Mouse (Mus musculus): ENCODE results near the gene Hoxb7.
A peak's percentile ranks its signal among the peaks of the same experiment; 100 is the strongest.

Gene Hoxb7

GRCm38 (mm10) chr11:96284774-96285734 lies 1.4 kb upstream of the Hoxb7 start:
- DNase-seq (ENCODE audit: low read depth, low spot score), result no peak

GRCm38 (mm10) chr11:96286739-96287385 lies 439 bp downstream of the Hoxb7 start:
- no peak for DNase-seq (ENCODE audit: low read depth, low spot score)

DNA sequence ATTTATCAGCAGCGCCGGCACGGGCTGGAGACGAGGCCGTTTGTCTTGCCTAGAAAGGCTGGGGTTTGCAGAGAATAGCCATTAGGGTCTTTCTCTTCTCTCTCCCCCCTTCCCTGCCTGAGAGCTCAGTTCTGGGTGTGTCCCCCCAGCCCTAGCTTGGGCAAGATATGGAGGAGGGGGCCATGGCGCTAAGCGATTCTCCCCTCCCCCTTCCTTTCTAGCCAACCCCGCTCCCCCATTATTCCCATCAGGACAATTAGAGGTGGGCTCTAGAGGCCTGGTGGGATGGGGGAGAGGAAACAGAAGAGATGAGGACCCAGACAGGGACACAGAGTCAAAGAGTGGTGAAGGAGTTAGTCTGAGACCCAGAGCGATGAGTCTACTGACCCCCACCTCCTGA lies 988 bp downstream of the Hoxb7 start:
- DNase-seq (ENCODE audit: low read depth, low spot score), result no peak

- no peak for DNase-seq (ENCODE audit: low read depth, low spot score)
Measured at GRCm38 (mm10) chr11:96288455-96289221, 2.2 kb downstream of the Hoxb7 start.

GRCm38 (mm10) chr11:96289293-96289692 lies 2.9 kb downstream of the Hoxb7 start:
- no peak for DNase-seq (ENCODE audit: low read depth, low spot score)

DNA sequence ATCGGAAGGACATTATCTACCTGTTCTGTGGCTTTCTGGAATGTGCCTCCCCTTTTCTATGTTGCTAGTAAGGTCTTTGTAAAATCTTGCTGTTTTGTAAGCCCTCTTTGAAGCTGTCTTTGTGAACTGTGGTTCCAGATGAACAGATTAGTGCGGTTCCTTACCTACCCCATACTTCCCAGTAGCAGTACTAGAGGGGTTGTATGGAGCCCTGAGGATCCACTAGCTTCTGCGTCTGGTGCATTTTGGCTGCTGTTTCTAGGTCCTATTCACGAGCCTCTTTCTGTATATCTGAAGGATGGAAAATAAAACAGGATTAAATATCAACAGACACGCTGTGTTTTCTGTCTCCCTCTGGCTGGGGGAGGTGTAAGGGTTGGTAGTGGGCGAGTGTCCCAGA lies 3.4 kb downstream of the Hoxb7 start:
- DNase-seq (ENCODE audit: low read depth, low spot score), result no peak

- DNase-seq (ENCODE audit: low read depth, low spot score), result no peak
Measured at GRCm38 (mm10) chr11:96290705-96291355, 4.4 kb downstream of the Hoxb7 start.

DNA sequence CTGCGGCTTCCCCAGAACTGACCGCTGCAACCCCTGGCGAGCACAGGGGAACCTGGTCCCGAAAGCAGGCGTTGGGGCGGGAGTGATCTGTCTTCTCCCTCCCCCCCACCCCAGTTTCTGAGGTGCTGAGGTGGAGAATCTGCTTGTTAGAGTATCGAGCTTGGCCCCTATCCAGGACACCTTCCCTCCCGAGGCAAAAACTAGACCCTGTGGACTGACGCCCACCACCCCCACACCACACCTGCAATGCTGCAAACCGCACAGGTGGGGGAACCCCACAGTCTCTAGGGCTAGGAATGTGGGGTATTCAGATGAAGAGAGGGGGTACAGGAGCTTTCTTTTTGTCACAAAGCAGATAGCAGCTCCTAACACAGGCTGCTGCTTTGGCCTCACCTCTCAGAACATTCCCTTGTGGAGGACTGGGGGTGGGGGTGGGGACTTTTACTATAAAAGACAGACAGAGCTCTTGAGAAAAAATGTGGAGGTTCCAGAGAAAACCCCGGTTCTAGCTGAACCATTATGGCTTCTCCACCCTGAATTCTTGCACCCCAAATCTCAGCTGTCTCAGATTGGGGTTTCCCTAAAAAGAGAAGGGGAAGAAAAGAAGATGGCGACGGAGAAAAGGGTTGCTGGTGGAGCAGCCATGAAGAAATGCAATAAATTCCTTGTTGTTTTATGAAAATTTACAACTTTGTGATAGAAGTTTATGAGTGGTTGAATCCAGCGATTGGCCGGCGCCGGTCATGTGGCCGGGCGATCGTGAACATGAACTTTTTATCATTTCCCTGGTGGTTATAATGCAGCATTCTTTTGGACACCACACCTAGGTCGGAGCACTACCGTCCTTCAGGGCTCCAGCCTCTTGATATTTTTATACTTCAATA lies 5.5 kb downstream of the Hoxb7 start, which contains the start of gene Hoxb6:
Gene Hoxb6 (plus strand): TSS at position 796 of the 884 bp plus-strand sequence.
- DNase-seq (ENCODE audit: low read depth, low spot score), result peak; percentile 44

- no peak for DNase-seq (ENCODE audit: low read depth, low spot score)
Measured at GRCm38 (mm10) chr11:96292565-96293301, 6.3 kb downstream of the Hoxb7 start.

GRCm38 (mm10) chr11:96293302-96293921 lies 7.0 kb downstream of the Hoxb7 start:
- DNase-seq (ENCODE audit: low read depth, low spot score), result no peak

GRCm38 (mm10) chr11:96294245-96295091 lies 8.0 kb downstream of the Hoxb7 start:
- DNase-seq (ENCODE audit: low read depth, low spot score), result peak; percentile 88

GRCm38 (mm10) chr11:96295092-96295835 lies 8.8 kb downstream of the Hoxb7 start:
- DNase-seq (ENCODE audit: low read depth, low spot score), result no peak

DNA sequence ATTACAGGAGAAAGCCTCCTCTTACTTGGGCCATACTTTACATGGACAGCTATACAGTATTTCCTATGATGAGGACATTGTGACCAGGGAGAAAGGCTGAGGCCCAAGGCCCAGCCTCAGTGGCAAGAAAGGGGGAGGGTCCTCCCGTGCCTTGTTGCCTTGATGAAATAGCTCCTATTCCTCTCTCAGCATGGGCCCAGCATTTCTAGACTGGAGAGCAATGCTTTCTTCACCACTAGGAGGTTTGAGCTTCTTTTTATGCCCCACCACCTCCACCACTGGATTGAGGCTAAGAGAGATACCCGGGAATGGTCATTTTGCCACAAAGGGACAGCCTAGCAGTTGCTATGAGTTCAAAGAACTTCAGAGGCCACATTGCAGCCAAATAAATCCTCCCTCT lies 10.6 kb downstream of the Hoxb7 start:
- no peak for DNase-seq (ENCODE audit: low read depth, low spot score)

GRCm38 (mm10) chr11:96297428-96297827 lies 11.0 kb downstream of the Hoxb7 start:
- DNase-seq (ENCODE audit: low read depth, low spot score), result no peak

GRCm38 (mm10) chr11:96297968-96298635 lies 11.7 kb downstream of the Hoxb7 start:
- DNase-seq (ENCODE audit: low read depth, low spot score), result no peak

GRCm38 (mm10) chr11:96298895-96299667 lies 12.7 kb downstream of the Hoxb7 start:
- no peak for DNase-seq (ENCODE audit: low read depth, low spot score)

All from R1 (cell line).